Mouse (Mus musculus) erythroblast, embryonic 14.5 days (primary cell): ENCODE data around the gene Arhgef39.

ENCODE experiments used
- GATA1 ChIP-seq: IDR thresholded peaks from 2 replicates; pipeline ENCODE4 v1.6.1; 2012; ENCODE audit warnings: low read length, inconsistent platforms, mixed read lengths
- TAL1 ChIP-seq: IDR thresholded peaks from 3 replicates; pipeline ENCODE4 v1.6.1; 2012; ENCODE audit warnings: low read length, inconsistent platforms, mixed read lengths

DNA sequence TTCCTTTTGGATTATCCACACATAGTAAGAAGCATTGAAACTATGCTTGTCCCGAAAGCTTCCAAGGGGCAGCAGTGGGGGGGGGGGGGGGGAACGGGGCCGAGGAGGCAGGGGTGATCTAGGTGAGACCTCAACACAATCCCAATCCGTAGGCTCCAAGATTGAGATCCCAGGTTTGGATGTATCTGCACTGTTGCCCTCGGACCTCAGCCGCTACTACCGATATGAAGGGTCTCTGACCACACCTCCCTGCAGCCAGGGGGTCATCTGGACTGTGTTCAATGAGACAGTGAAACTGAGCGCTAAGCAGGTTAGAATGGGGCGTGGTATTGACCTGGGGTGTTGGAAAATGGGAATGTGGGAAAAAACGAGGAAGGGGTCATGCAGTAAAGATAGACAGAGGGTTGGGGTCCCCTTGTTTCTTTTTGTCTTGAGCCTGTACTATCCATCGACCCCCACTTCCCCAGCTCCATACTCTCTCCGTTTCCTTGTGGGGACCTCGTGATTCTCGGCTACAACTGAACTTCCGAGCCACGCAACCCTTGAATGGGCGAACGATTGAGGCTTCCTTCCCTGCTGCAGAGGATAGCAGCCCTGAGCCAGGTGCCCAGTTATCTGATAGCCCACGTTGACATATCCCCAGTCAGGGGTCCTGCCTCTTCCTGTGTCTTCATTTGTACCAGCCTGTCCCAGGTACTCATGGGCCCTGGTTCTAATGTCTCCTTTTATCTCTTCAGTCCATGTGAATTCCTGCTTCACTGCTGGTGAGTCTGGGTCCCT, 12.4 kb upstream of the Arhgef39 start:
- TF ChIP-seq GATA1 (no peak), TAL1 (no peak)
